Mouse (Mus musculus) induced T-regulatory cell, adult 2 months (primary cell): ENCODE measurements at regions not wholly inside any gene's neighbourhood (a gene's known extent, or its start where the extent isn't known, plus 50 kb on each side); places are given as distances from the start of the nearest gene placed in this dataset.
A peak's percentile ranks its signal among the peaks of the same experiment; 100 is the strongest.

Experiments
- DNase-seq: peaks from one replicate; pipeline ENCODE4 v3.0.0-alpha.2; 2012; ENCODE audit warnings: low read depth

DNA sequence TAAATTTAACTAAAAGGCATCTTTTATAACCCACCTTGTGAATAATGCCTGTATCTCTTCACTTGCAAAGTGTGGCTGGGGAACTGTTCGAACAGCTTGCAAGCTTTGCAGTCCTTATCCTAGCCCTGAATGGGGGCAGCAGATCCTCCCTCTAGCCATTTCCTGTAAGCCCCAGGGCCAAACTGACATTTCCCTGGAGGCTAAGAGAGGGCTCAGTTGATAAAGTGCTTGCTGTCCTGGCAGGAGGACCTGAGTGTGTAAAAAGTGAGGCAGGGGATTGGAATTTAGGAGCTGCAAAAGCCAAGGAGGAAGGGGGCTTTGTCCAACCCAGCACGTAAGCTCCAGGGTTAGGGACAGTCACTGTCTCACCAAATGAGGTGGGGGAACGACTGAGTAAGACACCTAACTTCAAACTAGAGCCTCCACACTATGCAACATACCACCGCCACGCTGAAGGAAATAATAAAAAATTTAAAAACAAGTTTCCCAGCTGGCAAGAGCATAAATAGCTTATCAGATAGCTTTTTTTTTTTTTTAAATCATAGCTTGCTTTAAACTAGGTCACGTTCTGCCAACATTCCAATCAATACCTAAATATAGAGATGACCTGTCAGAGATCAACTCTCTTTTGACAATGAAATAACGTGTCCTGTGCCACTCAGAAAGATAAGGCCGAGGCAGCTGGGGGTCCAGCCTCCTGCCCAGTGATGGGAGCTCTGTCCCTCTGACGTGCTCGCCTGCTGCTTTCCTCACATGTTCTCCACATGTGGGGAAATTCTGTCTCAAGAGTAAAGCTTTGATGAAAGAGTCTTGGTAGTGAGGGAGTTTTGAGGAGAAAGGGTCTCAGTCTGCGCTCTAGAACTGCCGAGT is 146.0 kb downstream of the Zfp36l1 start:
- no peak for DNase-seq

DNA sequence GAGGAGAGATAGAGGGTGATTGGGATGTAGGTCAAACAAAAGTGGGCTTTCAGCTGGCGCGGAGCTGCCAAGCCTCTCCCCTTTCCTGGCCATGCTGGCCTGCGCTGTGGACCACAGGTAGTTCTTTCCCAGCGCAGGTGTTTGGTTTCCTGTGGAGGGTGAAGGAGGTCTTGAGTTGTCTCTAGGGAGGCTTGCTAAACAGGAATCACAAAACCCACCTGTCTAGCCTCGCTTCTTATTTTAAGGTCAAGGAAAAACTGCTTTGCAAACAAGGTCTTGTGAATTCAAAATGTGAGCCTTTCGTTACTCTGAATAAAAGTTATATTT is 146.6 kb downstream of the Zfp36l1 start:
- DNase-seq = no peak

DNA sequence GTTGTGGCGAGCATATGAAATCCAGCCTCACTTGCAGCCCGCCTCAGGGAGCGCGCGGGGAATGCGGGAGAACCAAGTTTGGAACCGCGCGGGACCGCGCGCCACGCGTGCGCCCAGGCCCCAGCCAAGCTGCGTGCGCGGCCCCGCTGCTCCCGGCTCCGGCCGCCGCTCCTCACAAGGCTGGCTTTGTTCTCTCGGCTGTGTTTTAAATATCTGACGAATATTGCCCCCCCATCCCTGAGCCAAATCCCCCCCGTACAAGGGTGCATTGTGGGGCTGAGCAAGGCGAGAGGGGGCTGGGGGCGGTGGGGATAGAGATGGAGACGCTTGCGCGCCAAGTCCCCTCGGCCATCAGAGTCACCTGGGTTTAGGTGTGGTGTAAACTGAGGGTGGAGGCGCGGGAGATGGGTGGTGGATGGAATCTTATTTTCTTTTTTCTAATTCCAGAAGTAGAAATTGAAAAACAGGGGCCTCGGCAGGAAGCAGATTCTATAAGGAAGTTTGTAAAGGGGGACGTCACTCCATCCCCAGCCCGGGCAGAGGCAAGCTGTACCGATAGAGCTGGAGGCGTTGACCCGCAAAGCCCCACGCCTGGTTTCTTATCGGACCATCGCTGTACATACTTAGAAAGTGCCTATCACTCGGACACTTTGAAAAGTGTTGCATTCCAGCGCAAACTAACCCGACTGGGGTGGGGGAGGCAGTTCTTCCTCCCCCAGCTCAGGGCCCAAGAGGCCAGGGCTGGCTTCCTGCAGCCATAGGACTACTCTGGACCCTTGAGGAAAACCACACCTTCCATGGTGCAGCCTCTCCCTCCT is 147.1 kb downstream of the Zfp36l1 start:
- peak; percentile 26 for DNase-seq

DNA sequence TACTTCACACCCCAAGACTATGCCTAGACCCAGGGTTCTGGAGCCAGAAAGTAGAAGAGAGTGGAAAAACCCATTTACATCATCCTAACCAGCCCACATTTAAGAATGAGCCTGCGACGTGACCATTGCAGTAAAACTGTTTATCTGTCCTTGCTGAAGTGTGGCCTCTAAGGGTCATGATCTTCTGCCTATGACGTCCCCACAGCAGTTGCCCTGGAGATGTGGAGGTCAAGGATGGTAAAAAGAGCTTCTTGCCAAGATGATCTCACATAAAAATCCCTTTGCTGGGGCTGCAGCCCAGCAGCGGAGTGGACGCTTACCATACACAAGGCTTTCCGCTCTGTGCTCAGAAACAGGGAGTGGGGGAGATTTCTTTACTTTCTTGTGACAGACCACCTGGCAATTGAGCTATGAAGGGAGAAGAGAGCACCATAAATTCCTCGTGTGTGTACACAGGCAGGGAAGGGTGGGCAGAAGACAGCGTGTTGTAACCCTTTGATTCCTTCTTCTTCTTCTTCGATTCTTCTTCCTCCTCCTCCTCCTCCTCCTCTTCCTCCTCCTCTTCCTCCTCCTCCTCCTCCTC is 149.3 kb downstream of the Zfp36l1 start:
- DNase-seq = no peak

GRCm38 (mm10) chr12:79962649-79963236 is 150.1 kb downstream of the Zfp36l1 start:
- no peak for DNase-seq

- no peak for DNase-seq
Measured at GRCm38 (mm10) chr12:79961881-79962280, 150.9 kb downstream of the Zfp36l1 start.

DNA sequence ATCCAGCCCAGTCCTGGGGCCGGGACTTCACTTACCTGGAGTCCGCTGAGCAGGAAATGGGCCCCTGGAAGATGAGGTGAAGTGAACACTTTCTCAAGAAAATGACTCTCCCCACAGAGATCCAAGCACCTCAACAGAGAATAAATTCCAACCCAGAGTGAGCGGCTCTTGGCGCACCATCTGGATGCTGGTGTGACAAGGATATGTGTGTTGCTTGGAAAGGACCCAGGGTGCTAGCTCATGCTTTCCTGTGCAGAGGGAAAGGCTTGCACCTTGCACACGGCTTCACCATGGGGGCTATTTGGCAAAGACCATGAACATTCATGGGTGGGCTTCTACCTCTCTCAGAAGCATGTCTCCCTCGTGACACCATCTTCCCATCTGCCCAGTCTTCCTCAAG is 151.7 kb downstream of the Zfp36l1 start:
- DNase-seq = no peak

- no peak for DNase-seq
Measured at GRCm38 (mm10) chr12:79960446-79960845, 152.4 kb downstream of the Zfp36l1 start.

GRCm38 (mm10) chr12:79959540-79960305 is 153.1 kb downstream of the Zfp36l1 start:
- DNase-seq = peak; percentile 32

- no peak for DNase-seq
Measured at GRCm38 (mm10) chr12:79957211-79957610, 155.6 kb downstream of the Zfp36l1 start.

GRCm38 (mm10) chr12:79956351-79956750 is 156.5 kb downstream of the Zfp36l1 start:
- no peak for DNase-seq

GRCm38 (mm10) chr12:79955501-79955900 is 157.3 kb downstream of the Zfp36l1 start:
- DNase-seq = no peak

DNA sequence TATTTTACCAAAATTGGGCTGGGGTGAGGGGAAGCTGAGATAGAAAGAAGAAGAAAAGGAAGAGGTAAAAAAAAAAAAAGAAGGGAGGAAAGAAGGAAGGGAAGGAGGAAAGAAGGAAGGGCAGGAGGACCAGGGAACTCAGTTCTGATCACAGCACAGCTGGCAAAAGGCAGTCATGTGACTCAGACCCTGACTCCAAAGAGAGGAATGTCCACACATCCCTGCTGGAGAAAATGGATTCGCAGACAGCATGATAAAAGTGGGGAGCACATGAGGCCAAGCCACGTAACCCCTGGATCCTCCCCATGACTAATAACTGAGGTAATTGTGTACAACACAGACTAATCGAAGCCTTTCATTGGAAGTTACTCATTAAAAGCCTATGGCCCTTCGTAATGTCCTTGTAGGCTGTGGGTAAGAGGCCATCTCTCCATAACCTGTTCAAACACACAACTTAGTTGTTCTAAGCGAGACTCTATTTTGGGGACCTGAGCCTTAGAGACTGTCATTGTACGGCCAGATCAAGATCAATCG is 162.2 kb downstream of the Zfp36l1 start:
- no peak for DNase-seq

- DNase-seq = no peak
Measured at GRCm38 (mm10) chr12:79949101-79949824, 163.6 kb downstream of the Zfp36l1 start.

DNA sequence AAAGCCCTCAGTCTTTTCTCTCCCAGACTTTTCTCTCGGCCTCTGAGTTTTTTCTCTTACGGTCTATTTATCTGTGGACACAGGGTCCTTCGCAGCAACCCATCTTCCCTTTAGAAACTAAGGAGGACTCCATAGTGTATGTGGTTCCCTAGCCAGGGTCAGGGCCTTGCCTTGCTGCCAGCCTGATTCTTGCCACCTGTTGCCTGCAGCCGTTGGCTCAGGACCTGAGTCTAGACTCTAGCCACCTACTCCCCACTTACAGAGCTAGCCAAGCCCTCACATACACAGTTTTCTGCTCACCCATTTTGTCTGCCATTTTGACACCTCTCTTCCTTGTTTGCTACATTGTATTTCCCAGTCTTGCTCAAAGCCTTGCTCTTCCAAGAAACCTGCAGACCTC is 165.2 kb downstream of the Zfp36l1 start:
- DNase-seq = no peak

DNA sequence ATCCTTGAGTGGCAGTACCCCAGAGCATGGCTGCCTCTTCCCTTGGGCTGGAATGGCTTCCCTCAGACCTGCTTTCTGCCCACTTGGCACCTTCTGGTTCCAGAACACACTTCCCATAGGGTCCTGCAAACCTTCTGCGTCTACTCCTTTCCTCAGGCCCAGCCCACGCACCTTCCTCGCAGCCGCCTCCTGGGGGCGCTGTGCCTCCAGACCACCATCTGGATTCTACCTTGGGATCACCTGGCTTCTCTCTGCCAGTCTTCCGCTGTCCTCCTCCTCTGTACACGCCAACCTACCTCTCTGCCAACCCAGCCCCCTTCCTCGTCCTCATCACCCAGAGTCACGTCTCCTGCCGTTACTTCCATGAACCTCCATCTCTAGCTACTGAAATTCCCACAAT is 166.0 kb downstream of the Zfp36l1 start:
- DNase-seq = no peak

DNA sequence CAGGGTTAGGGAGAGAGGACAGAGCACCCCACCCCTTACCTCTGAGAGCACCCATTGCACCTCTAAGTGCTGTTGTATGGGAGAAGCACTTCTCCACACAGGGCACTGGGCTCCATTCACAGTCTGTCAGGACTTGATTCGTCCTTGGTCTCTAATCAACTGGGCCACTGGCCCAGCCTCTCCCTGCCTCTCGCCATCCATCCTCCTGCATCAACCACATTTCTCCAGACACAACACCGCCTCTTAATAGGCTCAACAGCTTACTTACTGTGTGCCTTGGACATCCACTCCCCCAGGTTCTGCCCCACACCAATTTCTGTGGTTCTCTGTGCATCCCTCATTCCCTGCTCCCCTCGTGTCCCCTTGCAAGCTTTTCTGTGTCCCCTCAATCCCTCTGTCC is 166.9 kb downstream of the Zfp36l1 start:
- no peak for DNase-seq

- no peak for DNase-seq
Measured at GRCm38 (mm10) chr12:79944714-79945493, 167.9 kb downstream of the Zfp36l1 start.

GRCm38 (mm10) chr12:79944090-79944489 is 168.7 kb downstream of the Zfp36l1 start:
- no peak for DNase-seq

- no peak for DNase-seq
Measured at GRCm38 (mm10) chr12:79942563-79943131, 170.2 kb downstream of the Zfp36l1 start.
